Mouse (Mus musculus): ENCODE measurements around the gene F11r. TPM values are rescaled to one million over a fixed set of nuclear protein-coding genes. Genes with fewer than 3 reads are reported as not detected.

Gene F11r
- total and polyA plus RNA-seq, 3 experiments = 0.74 to 1.6 (median 1.3) TPM

DNA sequence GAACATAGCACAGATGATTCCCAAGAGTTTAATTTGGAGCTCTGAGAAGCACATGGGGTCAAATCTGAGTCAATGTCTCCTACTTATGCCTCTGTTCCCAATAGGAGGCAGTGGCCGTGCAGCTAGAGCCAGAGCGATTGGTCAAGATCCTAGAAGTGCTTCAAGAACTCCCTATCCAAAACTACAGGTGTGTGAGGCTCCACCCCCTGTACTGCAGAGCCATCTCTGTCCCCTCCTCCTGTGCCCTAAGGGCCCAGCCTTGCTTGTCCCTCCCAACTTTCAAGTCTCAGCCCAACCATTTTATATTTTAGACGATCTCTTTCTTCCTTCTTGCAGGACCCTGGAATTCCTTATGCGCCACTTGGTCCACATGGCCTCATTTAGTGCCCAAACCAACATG lies 35.5 kb upstream of the F11r start:
- dilution Hi-C loops (cut with MboI; ENCODE audit: extremely low pct_ligation_motif_present, extremely low pct_unique_long_range_greater_than_20kb, low sequenced_read_pairs) (no loop called here), in situ Hi-C loops (cut with MboI; ENCODE audit: low pct_ligation_motif_present, low pct_unique_long_range_greater_than_20kb, low sequenced_read_pairs) (no loop called here)
- peaks cover 27% of the 10 kb centered on the region for H3K79me2 ChIP-seq (replicated peaks; ENCODE audit: control insufficient read depth, extremely low read depth, insufficient read depth, poor library complexity, severe bottlenecking)
- no peaks in the 10 kb centered on the region for H3K9me3 ChIP-seq (replicated peaks; ENCODE audit: low read length)
- no peak for TF ChIP-seq MEF2A (IDR thresholded peaks at IDR 0.05; ENCODE audit: borderline replicate concordance, low read depth, low read length)
- TF ChIP-seq BHLHE40 (IDR thresholded peaks at IDR 0.05; ENCODE audit: low read depth, low read length) = no peak
- TF ChIP-seq E2F4 (IDR thresholded peaks at IDR 0.05; ENCODE audit: insufficient replicate concordance, low read depth, low read length) = no peak
- no peak for TF ChIP-seq CTCF (conservative IDR thresholded peaks at IDR 0.05 in 1 of 2, IDR thresholded peaks at IDR 0.05 in 1 of 2; ENCODE audit: low read depth in 2 of 2, low read length in 2 of 2)
- no peak for TF ChIP-seq ELF1 (IDR thresholded peaks at IDR 0.05; ENCODE audit: low read depth, low read length)
- TF ChIP-seq USF1 (IDR thresholded peaks at IDR 0.05; ENCODE audit: low read depth, low read length) = no peak
- no peak for TF ChIP-seq RCOR1 (conservative IDR thresholded peaks at IDR 0.05; ENCODE audit: low read depth, low read length)
- TF ChIP-seq MYC (IDR thresholded peaks at IDR 0.05; ENCODE audit: low read depth, low read length) = no peak
- TF ChIP-seq MAX (IDR thresholded peaks at IDR 0.05; ENCODE audit: low read length) = no peak
- no peak for TF ChIP-seq ETS1 (conservative IDR thresholded peaks at IDR 0.05; ENCODE audit: low read depth, low read length)
- TF ChIP-seq MXI1 (IDR thresholded peaks at IDR 0.05; ENCODE audit: low read depth, low read length) = no peak
- no peak for TF ChIP-seq HCFC1 (IDR thresholded peaks at IDR 0.05; ENCODE audit: low read depth, low read length)
- TF ChIP-seq USF2 (conservative IDR thresholded peaks at IDR 0.05; ENCODE audit: low read depth, low read length) = no peak
- TF ChIP-seq NELFE (IDR thresholded peaks at IDR 0.05; ENCODE audit: low read depth, low read length) = no peak
- no peak for TF ChIP-seq IRF4 (IDR thresholded peaks at IDR 0.05; ENCODE audit: low read depth, low read length)
- no peak overlapping the region for H3K4me2 ChIP-seq (ENCODE audit: insufficient read depth, low read depth, poor library complexity, severe bottlenecking)
- H3K4me3 ChIP-seq (replicated peaks in 1 of 3; ENCODE audit: low read depth in 2 of 3, low read length in 2 of 3, poor library complexity in 1 of 3) = no peak overlapping the region
- no peak for DNase-seq (ENCODE audit: extremely low read depth)
- H3K27ac ChIP-seq (ENCODE audit: insufficient read depth, low read depth) = no peak overlapping the region
- H3K27me3 ChIP-seq (replicated peaks) = no peaks in the 10 kb centered on the region
- peaks cover 87 to 94% of the 10 kb centered on the region in 2 experiments for H3K36me3 ChIP-seq (replicated peaks in 1 of 2; ENCODE audit: control insufficient read depth in 1 of 2, insufficient read depth in 1 of 2, low read length in 1 of 2)
- H3K9ac ChIP-seq (ENCODE audit: insufficient read depth, low read depth) = no peak overlapping the region
- peaks cover 0 to 6% of the 10 kb centered on the region in 2 experiments; a peak in 1 of 4 replicates for H3K4me1 ChIP-seq (ENCODE audit: control insufficient read depth in 1 of 2, insufficient read depth in 2 of 2)

DNA sequence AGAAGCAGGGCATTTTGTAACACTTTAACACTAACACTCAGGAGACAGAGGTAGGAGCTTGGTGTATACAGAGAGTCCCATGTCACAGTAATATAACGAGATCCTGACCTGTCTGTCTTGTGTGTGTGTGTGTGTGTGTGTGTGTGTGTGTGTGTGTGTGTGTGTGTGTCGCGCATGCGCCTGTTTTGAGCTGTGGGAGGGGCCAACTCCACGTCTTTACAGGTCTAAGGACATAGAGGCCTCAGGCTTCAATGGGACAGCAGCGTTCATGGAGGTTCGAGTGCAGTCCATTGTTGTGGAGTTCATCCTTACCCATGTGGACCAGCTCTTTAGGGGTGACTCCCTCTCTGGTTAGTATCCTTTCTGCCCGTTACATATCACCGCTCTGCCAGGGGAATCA lies 34.3 kb upstream of the F11r start:
- Histone ChIP-seq H3K27ac (ENCODE audit: insufficient read depth, low read depth) (no peak overlapping the region), H3K9ac (ENCODE audit: insufficient read depth, low read depth) (no peak overlapping the region), H3K4me3 (replicated peaks in 1 of 3; ENCODE audit: low read depth in 2 of 3, low read length in 2 of 3, poor library complexity in 1 of 3) (no peak overlapping the region), H3K4me1 (ENCODE audit: control insufficient read depth in 1 of 2, insufficient read depth in 2 of 2) (peaks cover 0 to 12% of the 10 kb centered on the region in 2 experiments; a peak in 1 of 4 replicates), H3K36me3 (replicated peaks in 1 of 2; ENCODE audit: control insufficient read depth in 1 of 2, insufficient read depth in 1 of 2, low read length in 1 of 2) (peaks cover 89 to 96% of the 10 kb centered on the region in 2 experiments), H3K27me3 (replicated peaks) (no peaks in the 10 kb centered on the region), H3K79me2 (replicated peaks; ENCODE audit: control insufficient read depth, extremely low read depth, insufficient read depth, poor library complexity, severe bottlenecking) (peaks cover 16% of the 10 kb centered on the region), H3K4me2 (ENCODE audit: insufficient read depth, low read depth, poor library complexity, severe bottlenecking) (no peak overlapping the region), H3K9me3 (replicated peaks; ENCODE audit: low read length) (no peaks in the 10 kb centered on the region)
- dilution Hi-C loops (cut with MboI; ENCODE audit: extremely low pct_ligation_motif_present, extremely low pct_unique_long_range_greater_than_20kb, low sequenced_read_pairs) (no loop called here), in situ Hi-C loops (cut with MboI; ENCODE audit: low pct_ligation_motif_present, low pct_unique_long_range_greater_than_20kb, low sequenced_read_pairs) (no loop called here)
- TF ChIP-seq BHLHE40 (IDR thresholded peaks at IDR 0.05; ENCODE audit: low read depth, low read length) (no peak), USF1 (IDR thresholded peaks at IDR 0.05; ENCODE audit: low read depth, low read length) (no peak), ZC3H11A (IDR thresholded peaks at IDR 0.05; ENCODE audit: low read depth, low read length) (no peak), PAX5 (IDR thresholded peaks at IDR 0.05; ENCODE audit: low read length) (no peak), MEF2A (IDR thresholded peaks at IDR 0.05; ENCODE audit: borderline replicate concordance, low read depth, low read length) (no peak), NRF1 (IDR thresholded peaks at IDR 0.05; ENCODE audit: low read depth, low read length) (no peak), ETS1 (conservative IDR thresholded peaks at IDR 0.05; ENCODE audit: low read depth, low read length) (no peak), ELF1 (IDR thresholded peaks at IDR 0.05; ENCODE audit: low read depth, low read length) (no peak), USF2 (conservative IDR thresholded peaks at IDR 0.05; ENCODE audit: low read depth, low read length) (no peak), GABPA (IDR thresholded peaks at IDR 0.05; ENCODE audit: insufficient replicate concordance, low read depth, low read length) (no peak), MAX (IDR thresholded peaks at IDR 0.05; ENCODE audit: low read length) (no peak), HCFC1 (IDR thresholded peaks at IDR 0.05; ENCODE audit: low read depth, low read length) (no peak), KAT2A (IDR thresholded peaks at IDR 0.05; ENCODE audit: insufficient replicate concordance, low read length) (no peak), JUND (conservative IDR thresholded peaks at IDR 0.05; ENCODE audit: low read depth, low read length) (no peak)
- no peak for DNase-seq (ENCODE audit: extremely low read depth)
